Mouse (Mus musculus) embryo, embryonic 11 days (tissue): ENCODE data around the gene 1700019N19Rik.

Experiments used
- DNase-seq: peaks from one replicate; pipeline ENCODE4 v3.0.0-alpha.2; 2015

1700019N19Rik gene

GRCm38 (mm10) chr19:58794284-58794683 is at the start of gene 1700019N19Rik:
Gene 1700019N19Rik (minus strand): TSS chr19:58794461.
- DNase-seq, result peak; percentile 24

GRCm38 (mm10) chr19:58843606-58844005 is 49.3 kb upstream of the 1700019N19Rik start:
- no peak for DNase-seq

GRCm38 (mm10) chr19:58840721-58841271 is 46.5 kb upstream of the 1700019N19Rik start:
- no peak for DNase-seq

GRCm38 (mm10) chr19:58839806-58840205 is 45.5 kb upstream of the 1700019N19Rik start:
- no peak for DNase-seq

GRCm38 (mm10) chr19:58839345-58839744 is 45.1 kb upstream of the 1700019N19Rik start:
- no peak for DNase-seq

- no peak for DNase-seq
Measured at GRCm38 (mm10) chr19:58838706-58839105, 44.4 kb upstream of the 1700019N19Rik start.

- DNase-seq, result peak; percentile 33
Measured at GRCm38 (mm10) chr19:58833639-58834180, 39.4 kb upstream of the 1700019N19Rik start.

- DNase-seq, result no peak
Measured at GRCm38 (mm10) chr19:58832988-58833387, 38.7 kb upstream of the 1700019N19Rik start.

- DNase-seq, result peak; percentile 39
Measured at GRCm38 (mm10) chr19:58831280-58831922, 37.1 kb upstream of the 1700019N19Rik start.

GRCm38 (mm10) chr19:58830182-58830581 is 35.9 kb upstream of the 1700019N19Rik start:
- DNase-seq, result no peak

GRCm38 (mm10) chr19:58829575-58829974 is 35.3 kb upstream of the 1700019N19Rik start:
- DNase-seq, result no peak

- DNase-seq, result no peak
Measured at GRCm38 (mm10) chr19:58827656-58828055, 33.4 kb upstream of the 1700019N19Rik start.

GRCm38 (mm10) chr19:58824316-58824715 is 30.1 kb upstream of the 1700019N19Rik start:
- no peak for DNase-seq

- no peak for DNase-seq
Measured at GRCm38 (mm10) chr19:58823301-58823700, 29.0 kb upstream of the 1700019N19Rik start.

- peak; percentile 23 for DNase-seq
Measured at GRCm38 (mm10) chr19:58822454-58823200, 28.4 kb upstream of the 1700019N19Rik start.

GRCm38 (mm10) chr19:58818571-58819415 is 24.5 kb upstream of the 1700019N19Rik start:
- DNase-seq, result no peak

GRCm38 (mm10) chr19:58817398-58817797 is 23.1 kb upstream of the 1700019N19Rik start:
- DNase-seq, result no peak

GRCm38 (mm10) chr19:58816453-58817041 is 22.3 kb upstream of the 1700019N19Rik start:
- no peak for DNase-seq

GRCm38 (mm10) chr19:58815179-58815922 is 21.1 kb upstream of the 1700019N19Rik start:
- DNase-seq, result no peak

GRCm38 (mm10) chr19:58810536-58810935 is 16.3 kb upstream of the 1700019N19Rik start:
- no peak for DNase-seq

- no peak for DNase-seq
Measured at GRCm38 (mm10) chr19:58808864-58809263, 14.6 kb upstream of the 1700019N19Rik start.

GRCm38 (mm10) chr19:58806364-58806763 is 12.1 kb upstream of the 1700019N19Rik start:
- DNase-seq, result peak; percentile 86
